Mouse (Mus musculus) embryonic fibroblast, embryonic 13.5 days (primary cell): Measurements from ENCODE around the gene Med13l.

ENCODE experiments used
- CTCF ChIP-seq: IDR thresholded peaks from 2 replicates; pipeline ENCODE4 v1.5.1; 2011; ENCODE audit warnings: mild to moderate bottlenecking, control low read depth, low read length, moderate library complexity, borderline replicate concordance; ENCODE audit not compliant: insufficient read depth
- POLR2A ChIP-seq: IDR thresholded peaks from 2 replicates; pipeline ENCODE4 v1.6.1; 2011; ENCODE audit warnings: low read depth, mild to moderate bottlenecking, control low read depth, low read length, moderate library complexity

DNA sequence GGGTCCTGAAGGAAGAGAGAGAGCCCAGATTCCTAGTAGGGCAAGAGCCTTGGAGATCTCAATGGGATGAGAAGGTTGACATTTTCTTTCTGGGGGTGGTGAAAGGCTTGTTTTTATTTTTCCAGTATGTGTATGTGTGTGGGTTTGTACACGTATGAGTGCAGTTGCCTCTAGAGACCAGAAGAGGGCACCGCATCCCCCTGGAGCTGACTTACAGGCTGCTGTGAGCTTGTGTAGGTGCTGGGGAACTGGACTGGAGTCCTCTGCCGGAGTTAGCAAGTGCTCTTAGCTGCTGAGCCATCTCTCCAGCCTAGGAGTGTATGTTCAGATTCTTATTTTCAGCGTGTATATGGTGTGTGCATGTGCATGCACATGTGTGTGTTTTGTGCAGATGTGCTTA lies 5.2 kb upstream of the Med13l start:
- no peak for TF ChIP-seq CTCF
- no peak for TF ChIP-seq POLR2A
